Mouse (Mus musculus): ENCODE measurements around the gene Mical3. TPM values are rescaled to one million over a fixed set of nuclear protein-coding genes. Genes with fewer than 3 reads are reported as not detected.

Mical3 gene
- polyA plus RNA-seq, 1 experiment from 2014 or later: 11.8 TPM

GRCm38 (mm10) chr6:121062891-121063408, 67.8 kb downstream of the Mical3 start:
- H3K9ac ChIP-seq (ENCODE audit: low read length): no peak overlapping the region
- H3K9me3 ChIP-seq (ENCODE audit: control insufficient read depth, low read length): no peaks in the 10 kb centered on the region
- 96% methylated on average over 17 of the region's 17 CpGs for WGBS
- no peak for DNase-seq (ENCODE audit: low spot score, missing footprints)
- ATAC-seq (ENCODE audit: low FRiP score): no peak
- no peak overlapping the region for H3K4me3 ChIP-seq (ENCODE audit: low read depth, low read length)
- H3K4me2 ChIP-seq: no peak overlapping the region
- H3K27ac ChIP-seq (ENCODE audit: low read depth, low read length): no peak overlapping the region
- H3K4me1 ChIP-seq (ENCODE audit: control insufficient read depth, insufficient read depth, low read length): peaks cover 9% of the 10 kb centered on the region
- no peaks in the 10 kb centered on the region for H3K36me3 ChIP-seq (ENCODE audit: control insufficient read depth, insufficient read depth, low read length)
- H3K27me3 ChIP-seq (ENCODE audit: control insufficient read depth, insufficient read depth, low read length): no peaks in the 10 kb centered on the region

- no peak for ATAC-seq (ENCODE audit: low FRiP score)
- Histone ChIP-seq H3K4me2 (no peak overlapping the region), H3K9me3 (ENCODE audit: control insufficient read depth, low read length) (no peaks in the 10 kb centered on the region), H3K27me3 (ENCODE audit: control insufficient read depth, insufficient read depth, low read length) (no peaks in the 10 kb centered on the region), H3K4me1 (ENCODE audit: control insufficient read depth, insufficient read depth, low read length) (no peaks in the 10 kb centered on the region), H3K4me3 (ENCODE audit: low read depth, low read length) (no peak overlapping the region), H3K36me3 (ENCODE audit: control insufficient read depth, insufficient read depth, low read length) (no peaks in the 10 kb centered on the region), H3K27ac (ENCODE audit: low read depth, low read length) (no peak overlapping the region), H3K9ac (ENCODE audit: low read length) (no peak overlapping the region)
- 88% methylated on average over 2 of the region's 2 CpGs for WGBS
- no peak for DNase-seq (ENCODE audit: low spot score, missing footprints)
These were observed 72.8 kb downstream of the Mical3 start for GRCm38 (mm10) chr6:121058039-121058438.

GRCm38 (mm10) chr6:121057181-121057956, 73.4 kb downstream of the Mical3 start:
- no peaks in the 10 kb centered on the region for H3K4me1 ChIP-seq (ENCODE audit: control insufficient read depth, insufficient read depth, low read length)
- no peaks in the 10 kb centered on the region for H3K36me3 ChIP-seq (ENCODE audit: control insufficient read depth, insufficient read depth, low read length)
- H3K9ac ChIP-seq (ENCODE audit: low read length): no peak overlapping the region
- H3K27me3 ChIP-seq (ENCODE audit: control insufficient read depth, insufficient read depth, low read length): no peaks in the 10 kb centered on the region
- no peak overlapping the region for H3K4me3 ChIP-seq (ENCODE audit: low read depth, low read length)
- H3K9me3 ChIP-seq (ENCODE audit: control insufficient read depth, low read length): no peaks in the 10 kb centered on the region
- no peak overlapping the region for H3K27ac ChIP-seq (ENCODE audit: low read depth, low read length)
- H3K4me2 ChIP-seq: no peak overlapping the region
- WGBS: 85% methylated on average over 22 of the region's 22 CpGs
- ATAC-seq (ENCODE audit: low FRiP score) (no peak), DNase-seq (ENCODE audit: low spot score, missing footprints) (no peak)

DNA sequence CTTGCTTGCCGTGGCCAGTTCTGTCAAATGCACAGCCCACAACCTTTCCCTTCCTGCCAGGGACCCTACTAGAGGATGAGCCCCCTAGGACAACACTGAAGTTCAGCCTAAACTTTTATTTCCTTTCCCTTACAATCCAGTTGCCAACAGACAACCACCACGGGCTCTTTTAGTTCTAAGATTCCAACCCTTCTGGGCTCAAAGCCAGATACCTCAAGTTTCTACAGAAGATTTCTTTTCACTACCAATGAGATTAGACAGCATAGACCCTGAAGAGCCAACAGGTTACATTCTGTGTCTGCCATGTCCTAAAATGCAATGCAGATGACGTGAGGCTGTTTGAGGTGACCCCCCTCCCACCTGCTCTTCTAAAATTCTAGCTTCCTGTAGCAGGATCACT, 75.3 kb downstream of the Mical3 start:
- WGBS: 81% methylated on average over 3 of the region's 3 CpGs

DNA sequence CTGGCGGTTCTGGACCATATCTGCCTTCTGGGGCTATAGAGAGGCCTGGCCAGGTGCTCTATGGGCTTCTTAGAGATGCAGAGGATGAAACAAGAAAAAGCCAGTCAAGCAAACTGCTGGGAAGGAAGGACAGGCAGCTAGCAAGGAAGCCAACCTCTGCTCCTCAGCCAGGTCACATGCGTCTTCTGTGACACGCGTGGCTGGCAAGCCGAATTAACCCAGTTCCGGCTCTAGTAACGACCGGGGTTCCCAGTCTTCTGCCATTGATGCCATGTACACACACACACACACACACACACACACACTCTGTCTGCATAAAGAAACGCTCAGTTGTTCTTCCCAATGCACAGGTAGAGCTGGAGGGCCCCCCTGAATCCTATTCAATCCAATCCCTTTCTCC, 75.9 kb downstream of the Mical3 start:
- no peak overlapping the region for H3K27ac ChIP-seq (ENCODE audit: low read depth, low read length)
- no peak overlapping the region for H3K4me3 ChIP-seq (ENCODE audit: low read depth, low read length)
- H3K9ac ChIP-seq (ENCODE audit: low read length): no peak overlapping the region
- H3K27me3 ChIP-seq (ENCODE audit: control insufficient read depth, insufficient read depth, low read length): no peaks in the 10 kb centered on the region
- H3K9me3 ChIP-seq (ENCODE audit: control insufficient read depth, low read length): no peaks in the 10 kb centered on the region
- ATAC-seq (ENCODE audit: low FRiP score): no peak
- no peak for DNase-seq (ENCODE audit: low spot score, missing footprints)
- H3K36me3 ChIP-seq (ENCODE audit: control insufficient read depth, insufficient read depth, low read length): no peaks in the 10 kb centered on the region
- WGBS: 94% methylated on average over 9 of the region's 9 CpGs
- H3K4me1 ChIP-seq (ENCODE audit: control insufficient read depth, insufficient read depth, low read length): no peaks in the 10 kb centered on the region
- H3K4me2 ChIP-seq: no peak overlapping the region

More for the DNA sequence above, 75.3 kb downstream of the Mical3 start:
- DNase-seq (ENCODE audit: low spot score, missing footprints) (no peak), ATAC-seq (ENCODE audit: low FRiP score) (no peak)
- Histone ChIP-seq H3K36me3 (ENCODE audit: control insufficient read depth, insufficient read depth, low read length) (no peaks in the 10 kb centered on the region), H3K27ac (ENCODE audit: low read depth, low read length) (no peak overlapping the region), H3K4me3 (ENCODE audit: low read depth, low read length) (no peak overlapping the region), H3K4me2 (no peak overlapping the region), H3K9me3 (ENCODE audit: control insufficient read depth, low read length) (no peaks in the 10 kb centered on the region), H3K4me1 (ENCODE audit: control insufficient read depth, insufficient read depth, low read length) (no peaks in the 10 kb centered on the region), H3K27me3 (ENCODE audit: control insufficient read depth, insufficient read depth, low read length) (no peaks in the 10 kb centered on the region), H3K9ac (ENCODE audit: low read length) (no peak overlapping the region)

GRCm38 (mm10) chr6:121054340-121054739, 76.5 kb downstream of the Mical3 start:
- Histone ChIP-seq H3K9me3 (ENCODE audit: control insufficient read depth, low read length) (no peaks in the 10 kb centered on the region), H3K4me2 (no peak overlapping the region), H3K27me3 (ENCODE audit: control insufficient read depth, insufficient read depth, low read length) (no peaks in the 10 kb centered on the region), H3K4me3 (ENCODE audit: low read depth, low read length) (no peak overlapping the region), H3K27ac (ENCODE audit: low read depth, low read length) (no peak overlapping the region), H3K9ac (ENCODE audit: low read length) (no peak overlapping the region), H3K36me3 (ENCODE audit: control insufficient read depth, insufficient read depth, low read length) (no peaks in the 10 kb centered on the region), H3K4me1 (ENCODE audit: control insufficient read depth, insufficient read depth, low read length) (no peaks in the 10 kb centered on the region)
- 74% methylated on average over 3 of the region's 3 CpGs for WGBS
- DNase-seq (ENCODE audit: low spot score, missing footprints): no peak
- ATAC-seq (ENCODE audit: low FRiP score): no peak

GRCm38 (mm10) chr6:121053585-121054112, 77.2 kb downstream of the Mical3 start:
- no peak for DNase-seq (ENCODE audit: low spot score, missing footprints)
- Histone ChIP-seq H3K9me3 (ENCODE audit: control insufficient read depth, low read length) (no peaks in the 10 kb centered on the region), H3K27ac (ENCODE audit: low read depth, low read length) (no peak overlapping the region), H3K4me2 (no peak overlapping the region), H3K4me1 (ENCODE audit: control insufficient read depth, insufficient read depth, low read length) (no peaks in the 10 kb centered on the region), H3K4me3 (ENCODE audit: low read depth, low read length) (no peak overlapping the region), H3K27me3 (ENCODE audit: control insufficient read depth, insufficient read depth, low read length) (no peaks in the 10 kb centered on the region), H3K36me3 (ENCODE audit: control insufficient read depth, insufficient read depth, low read length) (no peaks in the 10 kb centered on the region), H3K9ac (ENCODE audit: low read length) (no peak overlapping the region)
- no peak for ATAC-seq (ENCODE audit: low FRiP score)
- 92% methylated on average over 7 of the region's 7 CpGs for WGBS

GRCm38 (mm10) chr6:121051972-121052629, 78.7 kb downstream of the Mical3 start:
- H3K4me1 ChIP-seq (ENCODE audit: control insufficient read depth, insufficient read depth, low read length): no peaks in the 10 kb centered on the region
- no peak overlapping the region for H3K4me2 ChIP-seq
- H3K9me3 ChIP-seq (ENCODE audit: control insufficient read depth, low read length): no peaks in the 10 kb centered on the region
- no peaks in the 10 kb centered on the region for H3K27me3 ChIP-seq (ENCODE audit: control insufficient read depth, insufficient read depth, low read length)
- WGBS: 92% methylated on average over 13 of the region's 13 CpGs
- no peak overlapping the region for H3K4me3 ChIP-seq (ENCODE audit: low read depth, low read length)
- H3K27ac ChIP-seq (ENCODE audit: low read depth, low read length): no peak overlapping the region
- no peaks in the 10 kb centered on the region for H3K36me3 ChIP-seq (ENCODE audit: control insufficient read depth, insufficient read depth, low read length)
- no peak overlapping the region for H3K9ac ChIP-seq (ENCODE audit: low read length)
- no peak for DNase-seq (ENCODE audit: low spot score, missing footprints)
- ATAC-seq (ENCODE audit: low FRiP score): no peak

- Histone ChIP-seq H3K9ac (ENCODE audit: low read length) (no peak overlapping the region), H3K27me3 (ENCODE audit: control insufficient read depth, insufficient read depth, low read length) (no peaks in the 10 kb centered on the region), H3K4me3 (ENCODE audit: low read depth, low read length) (no peak overlapping the region), H3K9me3 (ENCODE audit: control insufficient read depth, low read length) (no peaks in the 10 kb centered on the region), H3K27ac (ENCODE audit: low read depth, low read length) (no peak overlapping the region), H3K36me3 (ENCODE audit: control insufficient read depth, insufficient read depth, low read length) (no peaks in the 10 kb centered on the region), H3K4me2 (no peak overlapping the region), H3K4me1 (ENCODE audit: control insufficient read depth, insufficient read depth, low read length) (no peaks in the 10 kb centered on the region)
- WGBS: 87% methylated on average over 8 of the region's 8 CpGs
- ATAC-seq (ENCODE audit: low FRiP score) (no peak), DNase-seq (ENCODE audit: low spot score, missing footprints) (no peak)
These were observed 79.4 kb downstream of the Mical3 start for GRCm38 (mm10) chr6:121051411-121051810.

Measured in midbrain, embryonic 11.5 days (tissue).